Mouse (Mus musculus) forebrain, embryonic 13.5 days (tissue): Measurements from ENCODE around the gene Zfp180. TPM values are rescaled to one million over a fixed set of nuclear protein-coding genes. Genes with fewer than 3 reads are reported as not detected.
A peak's percentile ranks its signal among the peaks of the same experiment; 100 is the strongest.
"Not testable (repeated sequence)": the region's sequence is repeated elsewhere in the genome, so short reads cannot be mapped to it uniquely, and the experiment has no call there.

ENCODE experiments used
- ATAC-seq: fragments of 200-750 bp; cut with Nextera tagmentation; 2 replicates; pipeline ENCODE4 v1.8.0; 2017
- H3K27ac ChIP-seq: fragments of 300-500 bp; sonication (generic); 2 replicates; pipeline ENCODE4 v1.5.1; 2015; ENCODE audit warnings: inconsistent platforms, mild to moderate bottlenecking, moderate library complexity
- H3K27me3 ChIP-seq: fragments of 300-500 bp; sonication (generic); 2 replicates; pipeline ENCODE4 v1.6.1; 2015; ENCODE audit warnings: mild to moderate bottlenecking, inconsistent platforms
- H3K36me3 ChIP-seq: fragments of 300-500 bp; sonication (generic); 2 replicates; pipeline ENCODE4 v1.6.1; 2015; ENCODE audit warnings: mild to moderate bottlenecking, inconsistent platforms; ENCODE audit not compliant: poor library complexity, severe bottlenecking
- H3K4me1 ChIP-seq: fragments of 300-500 bp; sonication (generic); 2 replicates; pipeline ENCODE4 v1.6.1; 2015; ENCODE audit warnings: inconsistent platforms
- H3K4me2 ChIP-seq: fragments of 300-500 bp; sonication (generic); 2 replicates; pipeline ENCODE4 v1.6.1; 2015; ENCODE audit warnings: inconsistent platforms, mild to moderate bottlenecking, moderate library complexity
- H3K4me3 ChIP-seq: fragments of 300-500 bp; sonication (generic); 2 replicates; pipeline ENCODE4 v1.5.1; 2015; ENCODE audit warnings: mild to moderate bottlenecking, inconsistent platforms
- H3K9ac ChIP-seq: fragments of 300-500 bp; sonication (generic); 2 replicates; pipeline ENCODE4 v1.6.1; 2015; ENCODE audit warnings: mild to moderate bottlenecking, inconsistent platforms
- H3K9me3 ChIP-seq: fragments of 300-500 bp; sonication (generic); replicated peaks from 2 replicates; pipeline ENCODE4 v1.6.1; 2016; ENCODE audit warnings: inconsistent platforms
- WGBS: fragments of 180-500 bp; shearing (Covaris S2); methylation state at CpG from one replicate; pipeline ENCODE4 v1.1.7; 2015; 5-methylcytosine and 5-hydroxymethylcytosine counted together
- polyA plus RNA-seq: library from polyadenylated mRNA; unstranded; fragments of >200 nt; fragmentation: Nextera tagmentation; extraction: Ambion mirVana; gene quantifications from 2 replicates; pipeline ENCODE4 v1.2.1, GENCODE M21; 2015

Zfp180 gene
- polyA plus RNA-seq = 30.9 and 32.8 TPM in 2 replicates

- H3K27me3 ChIP-seq = no peaks in the 10 kb centered on the region
- peaks cover 19% of the 10 kb centered on the region for H3K4me1 ChIP-seq
- peaks cover 11% of the 10 kb centered on the region for H3K9me3 ChIP-seq
- peak within 1 kb of the TSS; percentile 60 for H3K4me3 ChIP-seq
- H3K9ac ChIP-seq = peak within 1 kb of the TSS; percentile 68
- WGBS = 11% methylated on average over 44 of the region's 44 CpGs
- ATAC-seq = peak; percentile 98
- peaks cover 34% of the 10 kb centered on the region for H3K36me3 ChIP-seq
- H3K4me2 ChIP-seq = peak within 1 kb of the TSS; percentile 88
- peak within 1 kb of the TSS; percentile 74 for H3K27ac ChIP-seq
Measured at GRCm38 (mm10) chr7:24081634-24082431, at the start of gene Zfp180. Gene Zfp180, plus strand, starts transcription at chr7:24081924.

- no peak for ATAC-seq
- Histone ChIP-seq H3K27ac (no peak within 1 kb of the TSS), H3K36me3 (no peaks in the 10 kb centered on the region), H3K4me2 (no peak within 1 kb of the TSS), H3K9me3 (no peaks in the 10 kb centered on the region), H3K27me3 (no peaks in the 10 kb centered on the region), H3K4me1 (no peaks in the 10 kb centered on the region), H3K9ac (no peak within 1 kb of the TSS), H3K4me3 (no peak within 1 kb of the TSS)
- 79% methylated on average over 4 of the region's 4 CpGs for WGBS
Measured at GRCm38 (mm10) chr7:24052660-24053304, 28.9 kb upstream of the Zfp180 start, which contains the start of gene Vmn1r183. Gene Vmn1r183, plus strand, starts transcription at chr7:24053254.

- not testable (repeated sequence) for ATAC-seq
Measured at GRCm38 (mm10) chr7:24074424-24074823, 7.3 kb upstream of the Zfp180 start.

GRCm38 (mm10) chr7:24082457-24083235 is 922 bp downstream of the Zfp180 start:
- H3K36me3 ChIP-seq = peaks cover 42% of the 10 kb centered on the region
- H3K27me3 ChIP-seq = no peaks in the 10 kb centered on the region
- peak; percentile 31 for ATAC-seq
- peaks cover 20% of the 10 kb centered on the region for H3K9me3 ChIP-seq
- 56% methylated on average over 15 of the region's 15 CpGs for WGBS
- H3K4me2 ChIP-seq = peak overlapping the region; percentile 88
- peak overlapping the region; percentile 74; the same call in 1 of the 2 replicates for H3K27ac ChIP-seq
- peaks cover 19% of the 10 kb centered on the region for H3K4me1 ChIP-seq
- H3K4me3 ChIP-seq = peak overlapping the region; percentile 60
- H3K9ac ChIP-seq = peak overlapping the region; percentile 68

More at GRCm38 (mm10) chr7:24074424-24074823, 7.3 kb upstream of the Zfp180 start:
- H3K9ac ChIP-seq, H3K27me3 ChIP-seq, H3K4me2 ChIP-seq, H3K4me3 ChIP-seq, H3K9me3 ChIP-seq, H3K4me1 ChIP-seq, H3K36me3 ChIP-seq, H3K27ac ChIP-seq: not testable (repeated sequence)
- 45% methylated on average over 1 of the region's 1 CpGs for WGBS

GRCm38 (mm10) chr7:24086871-24087270 is 5.1 kb downstream of the Zfp180 start:
- no peak overlapping the region for H3K4me3 ChIP-seq

GRCm38 (mm10) chr7:24087485-24088125 is 5.9 kb downstream of the Zfp180 start:
- Histone ChIP-seq H3K9ac (no peak overlapping the region), H3K27ac (no peak overlapping the region), H3K4me3 (no peak overlapping the region), H3K4me2 (no peak overlapping the region), H3K9me3 (peaks cover 33% of the 10 kb centered on the region), H3K27me3 (no peaks in the 10 kb centered on the region), H3K36me3 (peaks cover 62% of the 10 kb centered on the region), H3K4me1 (peaks cover 13% of the 10 kb centered on the region)
- WGBS = 97% methylated on average over 12 of the region's 12 CpGs
- no peak for ATAC-seq

More at GRCm38 (mm10) chr7:24086871-24087270, 5.1 kb downstream of the Zfp180 start:
- no peak for ATAC-seq
- Histone ChIP-seq H3K27ac (no peak overlapping the region), H3K4me1 (peaks cover 16% of the 10 kb centered on the region), H3K9me3 (peaks cover 29% of the 10 kb centered on the region), H3K9ac (no peak overlapping the region), H3K4me2 (no peak overlapping the region), H3K36me3 (peaks cover 60% of the 10 kb centered on the region), H3K27me3 (no peaks in the 10 kb centered on the region)
- WGBS = 98% methylated on average over 4 of the region's 4 CpGs

- Histone ChIP-seq H3K4me2 (no peak overlapping the region), H3K27ac (no peak overlapping the region), H3K36me3 (peaks cover 100% of the 10 kb centered on the region), H3K27me3 (no peaks in the 10 kb centered on the region), H3K4me1 (no peaks in the 10 kb centered on the region), H3K9ac (no peak overlapping the region), H3K4me3 (no peak overlapping the region), H3K9me3 (peaks cover 91% of the 10 kb centered on the region)
- no peak for ATAC-seq
- 98% methylated on average over 9 of the region's 9 CpGs for WGBS
Measured at GRCm38 (mm10) chr7:24104403-24104802, 22.7 kb downstream of the Zfp180 start.

- 95% methylated on average over 18 of the region's 18 CpGs for WGBS
- ATAC-seq = no peak
- peaks cover 92% of the 10 kb centered on the region for H3K9me3 ChIP-seq
- no peak overlapping the region for H3K9ac ChIP-seq
- H3K27me3 ChIP-seq = no peaks in the 10 kb centered on the region
- peaks cover 98% of the 10 kb centered on the region for H3K36me3 ChIP-seq
- no peak overlapping the region for H3K4me2 ChIP-seq
- no peak overlapping the region for H3K4me3 ChIP-seq
- H3K27ac ChIP-seq = no peak overlapping the region
- H3K4me1 ChIP-seq = no peaks in the 10 kb centered on the region
Measured at GRCm38 (mm10) chr7:24105144-24105703, 23.5 kb downstream of the Zfp180 start.

- H3K4me3 ChIP-seq = no peak overlapping the region
- no peak overlapping the region for H3K4me2 ChIP-seq
- H3K36me3 ChIP-seq = peaks cover 42% of the 10 kb centered on the region
- H3K4me1 ChIP-seq = peaks cover 9% of the 10 kb centered on the region
- no peak for ATAC-seq
- H3K9me3 ChIP-seq = peaks cover 42% of the 10 kb centered on the region
- no peaks in the 10 kb centered on the region for H3K27me3 ChIP-seq
- 95% methylated on average over 7 of the region's 7 CpGs for WGBS
- H3K9ac ChIP-seq = no peak overlapping the region
- no peak overlapping the region for H3K27ac ChIP-seq
Measured at GRCm38 (mm10) chr7:24110839-24111238, 29.1 kb downstream of the Zfp180 start.

- peak overlapping the region; percentile 71 for H3K4me3 ChIP-seq
- WGBS = 5% methylated on average over 9 of the region's 9 CpGs
- peak overlapping the region; percentile 56; the same call in 1 of the 2 replicates for H3K9ac ChIP-seq
- no peaks in the 10 kb centered on the region for H3K27me3 ChIP-seq
- H3K27ac ChIP-seq = no peak overlapping the region
- H3K9me3 ChIP-seq = peaks cover 32% of the 10 kb centered on the region
- ATAC-seq = peak; percentile 81
- H3K4me2 ChIP-seq = peak overlapping the region; percentile 79
- H3K36me3 ChIP-seq = peaks cover 33% of the 10 kb centered on the region
- peaks cover 9% of the 10 kb centered on the region for H3K4me1 ChIP-seq
Measured at GRCm38 (mm10) chr7:24111772-24112155, 30.0 kb downstream of the Zfp180 start.

- Histone ChIP-seq H3K9me3 (peaks cover 27% of the 10 kb centered on the region), H3K4me2 (peak within 1 kb of the TSS; percentile 79), H3K4me3 (peak within 1 kb of the TSS; percentile 71), H3K27me3 (no peaks in the 10 kb centered on the region), H3K27ac (peak within 1 kb of the TSS; percentile 37), H3K36me3 (peaks cover 28% of the 10 kb centered on the region), H3K9ac (peak within 1 kb of the TSS; percentile 79), H3K4me1 (peaks cover 9% of the 10 kb centered on the region)
- peak; percentile 97 for ATAC-seq
- WGBS = 1% methylated on average over 23 of the region's 23 CpGs
Measured at GRCm38 (mm10) chr7:24112156-24112856, 30.6 kb downstream of the Zfp180 start, which contains the start of gene Zfp112. Gene Zfp112, plus strand, starts transcription at chr7:24112314.
